Mouse (Mus musculus) adrenal gland, postnatal 4 days (tissue): ENCODE data around the gene Gm37240. TPM values are rescaled to one million over a fixed set of nuclear protein-coding genes. Genes with fewer than 3 reads are reported as not detected.
"Not testable (repeated sequence)": the region's sequence is repeated elsewhere in the genome, so short reads cannot be mapped to it uniquely, and the experiment has no call there.

Experiments used
- DNase-seq, 2 experiments: peaks; one replicate each; pipeline ENCODE4 v3.0.0; 2021 to 2022; ENCODE audit warnings: low spot score in 2 of 2, mixed read lengths in 2 of 2
- total RNA-seq, 2 experiments: library from RNA; stranded (reverse); gene quantifications; 2 replicates each; pipeline ENCODE4 v1.2.3; 2021

Gene Gm37240
- total RNA-seq, 2 experiments from 2014 or later, result 8.0 to 8.3 TPM

DNA sequence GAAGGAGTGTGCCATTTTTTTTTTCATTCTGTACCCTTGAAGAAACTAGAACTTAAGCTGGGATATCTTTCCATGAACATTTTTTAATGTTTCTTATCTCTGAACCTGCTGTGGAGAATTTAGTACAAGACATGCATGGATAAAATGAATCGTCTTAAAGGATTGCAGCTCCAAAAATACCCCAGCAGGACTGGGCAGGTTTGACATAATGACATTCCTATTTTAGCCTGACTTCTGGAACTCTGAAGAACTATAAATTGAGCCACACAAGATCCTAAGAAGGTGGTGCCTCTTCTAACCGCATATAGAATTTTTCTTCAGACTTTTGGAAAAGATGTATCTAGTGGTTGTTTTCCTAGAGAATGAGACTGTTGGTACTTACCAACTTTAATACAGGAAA lies 1294.0 kb downstream of the Gm37240 start, which contains the start of gene Tigd4:
TSS of gene Tigd4 (plus strand) at position 301 of the 400 bp plus-strand sequence.
- DNase-seq, result no peak

GRCm38 (mm10) chr3:84586736-84587135 lies 1300.6 kb downstream of the Gm37240 start:
- no peak for DNase-seq

GRCm38 (mm10) chr3:84582913-84583276 lies 1304.4 kb downstream of the Gm37240 start:
- no peak for DNase-seq

DNA sequence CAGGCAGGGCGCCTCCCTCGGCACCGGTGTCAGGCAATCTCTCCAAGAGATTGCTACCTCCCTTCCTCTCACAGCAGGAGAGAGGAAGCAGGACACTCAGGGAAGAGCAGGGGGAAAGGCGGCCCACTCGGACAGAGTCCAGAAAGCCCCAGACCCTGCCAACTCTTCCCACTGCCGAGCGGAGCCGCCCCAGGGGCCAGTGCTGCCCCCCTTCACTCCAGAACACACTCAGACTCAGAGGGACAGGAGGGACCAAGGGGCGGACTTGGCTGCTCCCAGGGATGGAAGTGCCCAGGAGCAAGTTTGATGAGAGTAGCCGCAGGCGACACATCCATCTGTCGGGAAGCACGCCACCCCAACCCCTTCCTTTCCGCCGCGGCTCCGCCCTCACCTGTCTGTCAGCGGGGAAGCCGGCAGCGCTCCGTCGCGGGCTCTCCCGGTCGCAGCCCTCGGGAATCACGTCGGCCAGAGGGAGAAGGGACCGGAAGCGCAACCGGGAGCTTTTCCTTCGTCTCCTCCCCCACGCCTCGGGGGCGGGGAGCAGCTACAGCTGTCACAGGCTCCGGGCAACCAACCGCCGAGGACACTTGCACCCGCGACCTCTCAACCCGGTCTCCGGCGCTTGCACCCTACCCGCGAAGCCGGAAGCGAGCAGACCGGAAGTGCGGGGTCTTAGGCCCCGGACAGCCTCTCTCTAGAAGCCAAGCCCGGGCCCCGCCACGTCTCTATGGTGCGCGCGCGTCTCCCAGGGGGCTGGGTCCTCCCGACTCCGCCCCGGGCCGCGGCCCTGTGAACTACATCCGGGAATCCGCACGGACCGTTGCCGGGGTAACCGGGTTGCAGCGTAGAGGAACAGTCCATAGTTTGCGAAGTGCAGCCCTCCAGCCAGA lies 1305.0 kb downstream of the Gm37240 start, which contains the start of gene Arfip1:
TSS of gene Arfip1 (minus strand) at position 603 of the 890 bp plus-strand sequence.
- DNase-seq, result peak; percentile 99

DNA sequence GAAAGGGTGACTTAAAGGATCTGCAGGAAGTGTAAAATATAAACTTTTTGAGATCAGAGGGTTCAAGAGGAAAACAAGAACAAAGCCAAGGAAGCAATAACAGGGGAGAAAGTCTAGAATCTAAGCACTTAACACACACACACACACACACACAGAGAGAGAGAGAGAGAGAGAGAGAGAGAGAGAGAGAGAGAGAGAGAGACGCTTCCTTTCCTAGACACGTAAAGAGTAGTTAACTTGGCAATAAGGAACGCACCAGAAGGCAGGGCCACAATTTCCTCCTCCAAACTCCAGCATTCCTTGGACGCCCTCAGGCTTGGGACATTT lies 1305.7 kb downstream of the Gm37240 start:
- DNase-seq, result no peak

GRCm38 (mm10) chr3:84580716-84581115 lies 1306.6 kb downstream of the Gm37240 start:
- no peak for DNase-seq

DNA sequence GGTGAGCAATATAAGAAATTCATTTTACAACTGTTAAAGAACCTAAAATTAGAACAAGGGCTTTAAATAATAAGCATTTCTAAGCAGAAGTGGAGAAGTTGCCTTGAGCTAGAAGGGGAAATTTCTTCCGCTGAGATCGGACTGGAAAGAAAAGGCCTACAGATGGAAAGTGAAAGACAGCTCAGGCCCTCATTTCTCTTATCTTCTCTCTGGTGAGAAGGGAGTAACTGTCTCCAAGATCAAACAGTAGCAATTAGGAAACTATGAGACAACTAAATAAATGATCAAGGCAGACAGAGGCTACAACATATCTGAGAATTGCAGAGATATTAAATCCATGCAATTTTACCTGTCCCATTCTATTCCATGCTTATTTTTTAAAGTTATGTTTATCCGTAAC lies 1316.8 kb downstream of the Gm37240 start:
- DNase-seq, result no peak

- no peak for DNase-seq
Measured at GRCm38 (mm10) chr3:84569587-84569986, 1317.7 kb downstream of the Gm37240 start.

- no peak for DNase-seq
Measured at GRCm38 (mm10) chr3:84568540-84568939, 1318.8 kb downstream of the Gm37240 start.

DNA sequence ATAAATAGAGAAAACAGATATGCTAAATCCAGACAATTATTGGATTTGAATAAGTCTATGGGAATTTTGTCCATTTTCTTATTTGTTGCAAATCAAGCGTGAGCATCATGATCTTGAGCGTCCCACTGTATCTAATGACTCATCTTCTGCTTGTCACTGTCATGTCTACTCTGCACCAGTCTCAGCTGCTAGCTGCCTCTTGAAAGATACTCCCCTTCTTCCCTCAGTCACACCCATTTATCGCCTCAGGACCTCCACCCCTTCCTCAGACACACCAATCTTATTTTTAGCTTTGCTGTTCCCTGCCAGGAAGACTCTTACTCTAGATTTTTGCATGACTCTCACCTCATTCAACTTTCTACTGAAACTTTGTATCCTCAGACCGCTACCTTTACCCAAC lies 1323.9 kb downstream of the Gm37240 start:
- no peak for DNase-seq

DNA sequence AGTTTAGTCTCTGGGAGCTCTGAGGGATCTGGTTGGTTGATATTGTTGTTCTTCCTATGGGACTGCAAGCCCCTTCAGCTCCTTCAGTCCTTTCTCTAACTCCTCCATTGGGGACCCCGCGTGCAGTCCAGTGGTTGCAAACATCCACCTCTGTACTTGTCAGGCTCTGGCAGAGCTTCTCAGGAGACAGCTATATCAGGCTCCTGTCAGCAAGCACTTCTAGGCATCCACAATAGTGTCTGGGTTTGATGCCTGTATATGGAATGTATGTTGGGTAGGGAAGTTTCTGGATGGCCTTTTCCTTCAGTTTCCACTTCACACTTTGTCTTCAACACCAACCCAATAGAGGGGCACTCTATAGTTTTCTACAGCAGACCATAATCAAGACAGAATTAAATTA lies 1324.4 kb downstream of the Gm37240 start:
- not testable (repeated sequence) for DNase-seq

DNA sequence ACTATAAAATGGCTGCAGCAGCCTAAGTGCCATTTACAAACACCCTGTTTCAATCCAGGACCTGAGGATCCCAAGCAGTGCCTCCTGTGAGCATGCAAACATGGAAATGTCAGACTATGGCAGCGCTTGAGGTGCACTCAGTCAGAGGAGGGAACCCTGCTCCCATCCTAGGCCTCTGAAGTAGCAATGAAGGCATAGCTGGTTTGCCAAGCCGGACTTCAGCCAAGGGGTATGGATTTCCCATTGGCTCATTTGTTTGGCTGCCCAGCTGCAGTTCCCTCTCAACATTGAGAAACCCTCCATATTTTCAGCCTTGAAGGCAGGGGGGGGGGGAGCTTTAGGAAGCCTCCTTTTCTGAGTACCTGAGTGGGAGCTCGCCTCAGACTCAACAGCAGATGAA lies 1329.0 kb downstream of the Gm37240 start:
- no peak for DNase-seq

DNA sequence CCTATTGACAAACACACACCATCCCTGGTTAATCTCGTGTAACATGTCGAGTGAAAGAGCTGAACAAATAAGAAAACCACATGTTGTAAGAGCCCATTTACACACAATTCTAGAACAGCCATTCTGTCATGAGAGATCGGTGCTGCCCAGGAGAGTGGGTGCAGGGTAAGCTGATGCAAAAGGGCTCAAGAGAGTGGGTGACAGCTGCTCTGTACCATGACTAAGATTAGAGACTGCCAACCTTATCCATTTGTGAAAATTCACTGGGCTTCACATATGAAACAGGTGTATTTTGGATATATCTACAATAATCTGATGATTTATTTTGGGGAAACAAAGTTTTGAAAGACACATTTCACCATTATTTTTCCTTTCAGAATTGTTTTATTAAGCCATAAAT lies 1331.5 kb downstream of the Gm37240 start:
- DNase-seq, result no peak

GRCm38 (mm10) chr3:84547177-84547576 lies 1340.1 kb downstream of the Gm37240 start:
- no peak for DNase-seq

DNA sequence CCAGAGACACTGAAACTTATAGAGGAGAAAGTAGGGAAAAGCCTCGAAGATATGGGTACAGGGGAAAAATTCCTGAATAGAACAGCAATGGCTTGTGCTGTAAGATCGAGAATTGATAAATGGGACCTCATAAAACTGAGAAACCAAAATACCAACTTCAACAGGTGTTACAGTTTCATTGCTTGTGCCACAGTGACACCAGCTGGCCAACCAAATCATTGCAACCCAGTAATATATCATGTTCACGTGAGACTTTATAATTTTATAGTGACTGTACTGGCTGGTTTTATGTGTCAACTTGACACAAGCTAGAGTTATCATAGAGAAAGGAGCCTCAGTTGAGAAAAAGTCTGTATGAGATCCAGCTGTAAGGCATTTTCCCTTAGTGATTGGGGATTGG lies 1344.9 kb downstream of the Gm37240 start:
- DNase-seq, result peak in 1 of 2 experiments; percentile 27

- DNase-seq, result no peak
Measured at GRCm38 (mm10) chr3:84541881-84542280, 1345.4 kb downstream of the Gm37240 start.

- no peak for DNase-seq
Measured at GRCm38 (mm10) chr3:84540640-84541039, 1346.7 kb downstream of the Gm37240 start.

DNA sequence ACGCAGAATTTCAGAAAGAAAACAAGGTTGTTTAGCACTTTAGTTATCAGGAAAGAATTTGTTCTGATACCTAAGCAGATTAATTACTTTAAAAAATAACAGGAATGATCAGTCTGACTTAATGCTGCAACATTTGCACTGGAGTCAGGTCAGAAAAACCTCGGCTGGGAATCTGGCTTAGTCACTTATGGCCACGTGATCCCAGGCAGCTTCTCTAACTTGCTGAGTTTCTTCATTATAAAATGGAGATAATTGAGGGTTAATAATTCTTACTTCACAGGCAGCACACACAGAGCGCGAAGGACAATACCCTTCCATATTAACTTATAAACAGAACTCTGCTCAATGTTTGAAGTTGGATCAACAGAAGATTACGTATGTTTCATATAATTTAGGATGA lies 1350.3 kb downstream of the Gm37240 start:
- no peak for DNase-seq

- DNase-seq, result no peak
Measured at GRCm38 (mm10) chr3:84533227-84533626, 1354.1 kb downstream of the Gm37240 start.

GRCm38 (mm10) chr3:84529021-84529420 lies 1358.3 kb downstream of the Gm37240 start:
- DNase-seq, result no peak

GRCm38 (mm10) chr3:84524952-84525351 lies 1362.4 kb downstream of the Gm37240 start:
- DNase-seq, result no peak

DNA sequence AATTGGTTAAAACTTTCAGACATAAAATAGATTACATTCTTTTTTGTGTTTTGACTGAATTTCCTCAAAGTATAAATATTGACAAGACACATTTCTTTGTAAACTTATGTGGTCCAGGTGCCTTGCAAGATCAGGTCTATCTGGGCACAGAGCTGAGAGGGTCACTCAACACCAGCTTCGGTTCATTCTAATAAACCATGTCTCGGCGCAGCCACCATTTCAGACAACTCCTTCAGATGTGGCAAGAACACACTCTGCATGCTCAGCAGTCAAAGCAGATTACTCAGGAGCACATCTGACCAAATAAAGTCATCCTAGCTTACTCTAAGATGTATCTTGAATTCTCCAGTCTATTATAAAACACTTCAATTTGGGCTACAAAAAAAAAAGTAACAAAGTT lies 1371.2 kb downstream of the Gm37240 start:
- DNase-seq, result no peak
